Mouse (Mus musculus): Measurements from ENCODE around the gene Rnf10. TPM values are rescaled to one million over a fixed set of nuclear protein-coding genes. Genes with fewer than 3 reads are reported as not detected.

Rnf10 gene
- polyA plus RNA-seq, 1 experiment from 2014 or later: 64.9 TPM

- Histone ChIP-seq H3K4me3 (ENCODE audit: low read depth, low read length) (no peak overlapping the region), H3K9me3 (ENCODE audit: control insufficient read depth) (no peaks in the 10 kb centered on the region), H3K4me1 (replicated peaks; ENCODE audit: control insufficient read depth, insufficient read depth, low read length) (no peaks in the 10 kb centered on the region), H3K27ac (ENCODE audit: low read depth, low read length) (no peak overlapping the region), H3K9ac (ENCODE audit: low read depth, low read length) (no peak overlapping the region), H3K36me3 (ENCODE audit: control insufficient read depth, insufficient read depth) (peaks cover 5% of the 10 kb centered on the region; the same call in 1 of the 2 replicates), H3K4me2 (replicated peaks; ENCODE audit: low read depth) (no peak overlapping the region), H3K27me3 (replicated peaks; ENCODE audit: control insufficient read depth, insufficient read depth, low read length) (no peaks in the 10 kb centered on the region)
- 58% methylated on average over 2 of the region's 2 CpGs for WGBS
- TF ChIP-seq CTCF (IDR thresholded peaks at IDR 0.05; ENCODE audit: low read depth): no peak
- ATAC-seq: no peak
Measured at GRCm38 (mm10) chr5:115278785-115279184, 6.1 kb upstream of the Rnf10 start.

GRCm38 (mm10) chr5:115278053-115278452 is 5.4 kb upstream of the Rnf10 start:
- ATAC-seq: 0 out of 2 replicates have a peak, but pooled peaks have one; percentile 14
- H3K4me3 ChIP-seq (ENCODE audit: low read depth, low read length): no peak overlapping the region
- no peaks in the 10 kb centered on the region for H3K9me3 ChIP-seq (ENCODE audit: control insufficient read depth)
- H3K27me3 ChIP-seq (replicated peaks; ENCODE audit: control insufficient read depth, insufficient read depth, low read length): no peaks in the 10 kb centered on the region
- WGBS: 55% methylated on average over 1 of the region's 1 CpGs
- H3K4me1 ChIP-seq (replicated peaks; ENCODE audit: control insufficient read depth, insufficient read depth, low read length): no peaks in the 10 kb centered on the region
- no peak for TF ChIP-seq CTCF (IDR thresholded peaks at IDR 0.05; ENCODE audit: low read depth)
- no peak overlapping the region for H3K4me2 ChIP-seq (replicated peaks; ENCODE audit: low read depth)
- no peaks in the 10 kb centered on the region; the same call in 1 of the 2 replicates for H3K36me3 ChIP-seq (ENCODE audit: control insufficient read depth, insufficient read depth)
- H3K27ac ChIP-seq (ENCODE audit: low read depth, low read length): no peak overlapping the region
- H3K9ac ChIP-seq (ENCODE audit: low read depth, low read length): no peak overlapping the region

GRCm38 (mm10) chr5:115275998-115276397 is 3.3 kb upstream of the Rnf10 start:
- Histone ChIP-seq H3K27me3 (replicated peaks; ENCODE audit: control insufficient read depth, insufficient read depth, low read length) (no peaks in the 10 kb centered on the region), H3K4me2 (replicated peaks; ENCODE audit: low read depth) (no peak overlapping the region), H3K9ac (ENCODE audit: low read depth, low read length) (no peak overlapping the region), H3K4me1 (replicated peaks; ENCODE audit: control insufficient read depth, insufficient read depth, low read length) (no peaks in the 10 kb centered on the region), H3K4me3 (ENCODE audit: low read depth, low read length) (no peak overlapping the region), H3K27ac (ENCODE audit: low read depth, low read length) (no peak overlapping the region), H3K36me3 (ENCODE audit: control insufficient read depth, insufficient read depth) (no peaks in the 10 kb centered on the region), H3K9me3 (ENCODE audit: control insufficient read depth) (no peaks in the 10 kb centered on the region)
- ATAC-seq: no peak
- 42% methylated on average over 14 of the region's 14 CpGs for WGBS
- TF ChIP-seq CTCF (IDR thresholded peaks at IDR 0.05; ENCODE audit: low read depth): peak; percentile 64

- TF ChIP-seq CTCF (IDR thresholded peaks at IDR 0.05; ENCODE audit: low read depth): no peak
- 80% methylated on average over 1 of the region's 1 CpGs for WGBS
- no peak overlapping the region for H3K27ac ChIP-seq (ENCODE audit: low read depth, low read length)
Measured at GRCm38 (mm10) chr5:115274771-115275170, 2.1 kb upstream of the Rnf10 start.

GRCm38 (mm10) chr5:115274353-115274752 is 1.7 kb upstream of the Rnf10 start:
- Histone ChIP-seq H3K4me3 (ENCODE audit: low read depth, low read length) (no peak overlapping the region), H3K9ac (ENCODE audit: low read depth, low read length) (no peak overlapping the region), H3K4me2 (replicated peaks; ENCODE audit: low read depth) (no peak overlapping the region), H3K9me3 (ENCODE audit: control insufficient read depth) (no peaks in the 10 kb centered on the region), H3K27ac (ENCODE audit: low read depth, low read length) (no peak overlapping the region), H3K36me3 (ENCODE audit: control insufficient read depth, insufficient read depth) (no peaks in the 10 kb centered on the region), H3K27me3 (replicated peaks; ENCODE audit: control insufficient read depth, insufficient read depth, low read length) (no peaks in the 10 kb centered on the region), H3K4me1 (replicated peaks; ENCODE audit: control insufficient read depth, insufficient read depth, low read length) (0 out of 2 replicates have a peak, but pooled peaks cover 6% of the 10 kb centered on the region)
- 65% methylated on average over 1 of the region's 1 CpGs for WGBS
- ATAC-seq: no peak
- TF ChIP-seq CTCF (IDR thresholded peaks at IDR 0.05; ENCODE audit: low read depth): 0 out of 2 replicates have a peak, but pooled peaks have one; percentile 28

More at GRCm38 (mm10) chr5:115274771-115275170, 2.1 kb upstream of the Rnf10 start:
- Histone ChIP-seq H3K36me3 (ENCODE audit: control insufficient read depth, insufficient read depth) (no peaks in the 10 kb centered on the region), H3K9ac (ENCODE audit: low read depth, low read length) (no peak overlapping the region), H3K4me2 (replicated peaks; ENCODE audit: low read depth) (no peak overlapping the region), H3K27me3 (replicated peaks; ENCODE audit: control insufficient read depth, insufficient read depth, low read length) (no peaks in the 10 kb centered on the region), H3K4me1 (replicated peaks; ENCODE audit: control insufficient read depth, insufficient read depth, low read length) (0 out of 2 replicates have a peak, but pooled peaks cover 4% of the 10 kb centered on the region), H3K4me3 (ENCODE audit: low read depth, low read length) (no peak overlapping the region), H3K9me3 (ENCODE audit: control insufficient read depth) (no peaks in the 10 kb centered on the region)
- no peak for ATAC-seq

GRCm38 (mm10) chr5:115273549-115274135 is 944 bp upstream of the Rnf10 start:
- Histone ChIP-seq H3K9me3 (ENCODE audit: control insufficient read depth) (no peaks in the 10 kb centered on the region), H3K36me3 (ENCODE audit: control insufficient read depth, insufficient read depth) (no peaks in the 10 kb centered on the region), H3K4me1 (replicated peaks; ENCODE audit: control insufficient read depth, insufficient read depth, low read length) (0 out of 2 replicates have a peak, but pooled peaks cover 6% of the 10 kb centered on the region), H3K27me3 (replicated peaks; ENCODE audit: control insufficient read depth, insufficient read depth, low read length) (no peaks in the 10 kb centered on the region), H3K4me3 (ENCODE audit: low read depth, low read length) (no peak overlapping the region), H3K9ac (ENCODE audit: low read depth, low read length) (no peak overlapping the region), H3K27ac (ENCODE audit: low read depth, low read length) (no peak overlapping the region), H3K4me2 (replicated peaks; ENCODE audit: low read depth) (no peak overlapping the region)
- 74% methylated on average over 6 of the region's 6 CpGs for WGBS
- no peak for TF ChIP-seq CTCF (IDR thresholded peaks at IDR 0.05; ENCODE audit: low read depth)
- no peak for ATAC-seq
